ENCODE assay signal across 29 mouse cellular contexts in genomic region chr3:22304145-22304544, GRCm38 (mm10).
A peak's percentile ranks its signal among the peaks of the same experiment; 100 is the strongest.
DNase-seq lines count a peak whose midpoint lies in the region; ATAC-seq and TF ChIP-seq lines count a peak whose summit lies in the region.
"Had no signal": no experiment of that assay in that cellular context is flagged by ENCODE, and none has a peak within 500 bp of the region (broad histone marks: within the 10 kb centered on the region; RNA-seq: fewer than 3 reads in every experiment).

No protein-coding gene starts in this region.

- whole genome bisulfite sequencing in forebrain, embryonic 14.5 days, result 38% methylated on average over 1 of the region's 1 CpGs
- WGBS in forebrain, embryonic 15.5 days, result 39% methylated on average over 1 of the region's 1 CpGs
- WGBS in hindbrain, postnatal 0 days, result 39% methylated on average over 1 of the region's 1 CpGs
- WGBS in hindbrain, embryonic 11.5 days, result 33% methylated on average over 1 of the region's 1 CpGs

- H3K4me3 ChIP-seq in forebrain, embryonic 14.5 days (ENCODE audit: low read depth, low read length), result no peak overlapping the region
- H3K4me3 ChIP-seq in forebrain, embryonic 15.5 days, result no peak overlapping the region
- no peak overlapping the region for H3K4me3 ChIP-seq in hindbrain, postnatal 0 days (ENCODE audit: low read length)
- H3K4me3 ChIP-seq in hindbrain, embryonic 11.5 days (ENCODE audit: low read depth, low read length), result no peak overlapping the region
- H3K4me3 ChIP-seq: embryonic facial prominence, embryonic 12.5 days; intestine, embryonic 15.5 days had no signal

- peak; percentile 22 for DNase-seq in forebrain, embryonic 14.5 days (ENCODE audit: low spot score)
- DNase-seq in hindbrain, postnatal 0 days (ENCODE audit: low spot score), result peak; percentile 31
- no peak for DNase-seq in hindbrain, embryonic 11.5 days (ENCODE audit: low spot score)
- DNase-seq in retina, postnatal 1 day, result peak; percentile 47
- no peak for DNase-seq in retina, embryonic 14.5 days (ENCODE audit: low spot score)
- no peak for DNase-seq in c-Kit-positive CD71-positive TER-119-positive erythroid progenitor cells, embryonic 14.5 days (ENCODE audit: low spot score)
- DNase-seq: adrenal gland, postnatal 25 days; cerebellum, adult 8-10 months; cerebellum, postnatal 25 days; embryo, embryonic 11 days; gastrocnemius, postnatal 10 days; heart, postnatal 14 days; kidney, adult 8-10 months; kidney, postnatal 10 days; liver; lung, adult 2 months; lung, postnatal 10 days; right cerebral cortex, postnatal 4 days; thymus, adult 18-20 months; thymus, postnatal 25 days had no signal

- H3K9ac ChIP-seq in forebrain, embryonic 14.5 days (ENCODE audit: low read length), result no peak overlapping the region
- no peak overlapping the region for H3K9ac ChIP-seq in forebrain, embryonic 15.5 days (replicated peaks)
- no peak overlapping the region for H3K9ac ChIP-seq in hindbrain, postnatal 0 days (replicated peaks; ENCODE audit: low read length)
- no peak overlapping the region for H3K9ac ChIP-seq in hindbrain, embryonic 11.5 days (ENCODE audit: low read depth, low read length)
- H3K9ac ChIP-seq: embryonic facial prominence, embryonic 12.5 days; hindbrain, embryonic 14.5 days; intestine, embryonic 15.5 days; liver, embryonic 14.5 days had no signal

- no peaks in the 10 kb centered on the region for H3K27me3 ChIP-seq in forebrain, embryonic 14.5 days (replicated peaks; ENCODE audit: control insufficient read depth, insufficient read depth, low read length)
- H3K27me3 ChIP-seq in forebrain, embryonic 15.5 days, result no peaks in the 10 kb centered on the region
- H3K27me3 ChIP-seq in hindbrain, postnatal 0 days (ENCODE audit: insufficient read depth, low read length), result no peaks in the 10 kb centered on the region
- no peaks in the 10 kb centered on the region for H3K27me3 ChIP-seq in hindbrain, embryonic 11.5 days (ENCODE audit: control insufficient read depth, insufficient read depth, low read length)
- H3K27me3 ChIP-seq: embryonic facial prominence, embryonic 12.5 days; intestine, embryonic 15.5 days had no signal

- ATAC-seq in forebrain, embryonic 14.5 days, result no peak
- no peak for ATAC-seq in forebrain, embryonic 15.5 days (replicated peaks)
- peak; percentile 54; the same call in 1 of the 2 replicates for ATAC-seq in hindbrain, postnatal 0 days
- ATAC-seq in hindbrain, embryonic 11.5 days (ENCODE audit: low FRiP score), result no peak
- ATAC-seq: forebrain, embryonic 16.5 days; intestine, embryonic 15.5 days had no signal

- H3K27ac ChIP-seq in forebrain, embryonic 14.5 days (ENCODE audit: low read depth, low read length), result no peak overlapping the region
- H3K27ac ChIP-seq in forebrain, embryonic 15.5 days (replicated peaks), result no peak overlapping the region
- no peak overlapping the region for H3K27ac ChIP-seq in hindbrain, postnatal 0 days
- H3K27ac ChIP-seq in hindbrain, embryonic 11.5 days (ENCODE audit: low read depth, low read length), result no peak overlapping the region
- H3K27ac ChIP-seq: embryonic facial prominence, embryonic 12.5 days; hindbrain, embryonic 14.5 days; intestine, embryonic 15.5 days; liver, embryonic 14.5 days; macrophage; stomach, postnatal 0 days had no signal

- TF ChIP-seq CTCF in hindbrain, postnatal 0 days (IDR thresholded peaks at IDR 0.05; ENCODE audit: low read depth), result no peak

- no peaks in the 10 kb centered on the region for H3K36me3 ChIP-seq in forebrain, embryonic 14.5 days (ENCODE audit: control insufficient read depth, insufficient read depth, low read length)
- H3K36me3 ChIP-seq in forebrain, embryonic 15.5 days, result no peaks in the 10 kb centered on the region
- H3K36me3 ChIP-seq in hindbrain, postnatal 0 days (ENCODE audit: insufficient read depth, low read length), result no peaks in the 10 kb centered on the region
- no peaks in the 10 kb centered on the region for H3K36me3 ChIP-seq in hindbrain, embryonic 11.5 days (ENCODE audit: control insufficient read depth, insufficient read depth, low read length)
- H3K36me3 ChIP-seq: embryonic facial prominence, embryonic 12.5 days; G1E; intestine, embryonic 15.5 days had no signal

- H3K4me2 ChIP-seq in forebrain, embryonic 14.5 days (ENCODE audit: low read length), result no peak overlapping the region
- no peak overlapping the region for H3K4me2 ChIP-seq in forebrain, embryonic 15.5 days (replicated peaks)
- no peak overlapping the region for H3K4me2 ChIP-seq in hindbrain, postnatal 0 days (ENCODE audit: low read depth, low read length)
- H3K4me2 ChIP-seq in hindbrain, embryonic 11.5 days (replicated peaks; ENCODE audit: low read depth, low read length), result no peak overlapping the region
- H3K4me2 ChIP-seq: embryonic facial prominence, embryonic 12.5 days; hindbrain, embryonic 14.5 days; intestine, embryonic 15.5 days had no signal

- no peaks in the 10 kb centered on the region for H3K9me3 ChIP-seq in forebrain, embryonic 14.5 days (replicated peaks; ENCODE audit: control insufficient read depth, low read length)
- no peaks in the 10 kb centered on the region for H3K9me3 ChIP-seq in forebrain, embryonic 15.5 days
- no peaks in the 10 kb centered on the region for H3K9me3 ChIP-seq in hindbrain, postnatal 0 days (ENCODE audit: low read length)
- no peaks in the 10 kb centered on the region for H3K9me3 ChIP-seq in hindbrain, embryonic 11.5 days (ENCODE audit: control insufficient read depth, low read length)
- H3K9me3 ChIP-seq: embryonic facial prominence, embryonic 12.5 days; G1E; intestine, embryonic 15.5 days had no signal

- no peaks in the 10 kb centered on the region for H3K4me1 ChIP-seq in forebrain, embryonic 14.5 days (ENCODE audit: control insufficient read depth, insufficient read depth, low read length)
- H3K4me1 ChIP-seq in forebrain, embryonic 15.5 days, result no peaks in the 10 kb centered on the region
- no peaks in the 10 kb centered on the region for H3K4me1 ChIP-seq in hindbrain, postnatal 0 days (ENCODE audit: insufficient read depth, low read length)
- H3K4me1 ChIP-seq in hindbrain, embryonic 11.5 days (replicated peaks; ENCODE audit: control insufficient read depth, insufficient read depth, low read length), result no peaks in the 10 kb centered on the region
- H3K4me1 ChIP-seq: embryonic facial prominence, embryonic 12.5 days; intestine, embryonic 15.5 days had no signal

Comparison
In these comparisons a context has a peak if more than half of its experiments do, and no peak if none do; other contexts are left out.
1. DNase-seq: peak in forebrain, embryonic 14.5 days (single experiment), hindbrain, postnatal 0 days (single experiment) and retina, postnatal 1 day (single experiment); none in hindbrain, embryonic 11.5 days (single experiment), retina, embryonic 14.5 days (single experiment) and c-Kit-positive CD71-positive TER-119-positive erythroid progenitor cells, embryonic 14.5 days (single experiment).